Mouse (Mus musculus): ENCODE data around the gene Vmn1r78.

- TF ChIP-seq GATA1 (IDR thresholded peaks at IDR 0.05; ENCODE audit: borderline replicate concordance, low read length) (no peak), CTCF (IDR thresholded peaks at IDR 0.05; ENCODE audit: low read depth, low read length) (no peak), TAL1 (conservative IDR thresholded peaks at IDR 0.05; ENCODE audit: low read depth, low read length) (no peak), POLR2AphosphoS5 (IDR thresholded peaks at IDR 0.05; ENCODE audit: insufficient replicate concordance, low read depth, low read length) (no peak), GATA2 (IDR thresholded peaks at IDR 0.05; ENCODE audit: borderline replicate concordance, low read depth, low read length) (no peak)
Measured at GRCm38 (mm10) chr7:12204141-12204540, 54.1 kb downstream of the Vmn1r78 start.
